Mouse (Mus musculus): Measurements from ENCODE around the gene Ghrhr. TPM values are rescaled to one million over a fixed set of nuclear protein-coding genes. Genes with fewer than 3 reads are reported as not detected.

The Ghrhr gene
- not detected for total RNA-seq (2021)

- no peak for DNase-seq (ENCODE audit: extremely low spot score in 1 of 2, low spot score in 1 of 2)
These were observed at the start of gene Ghrhr for GRCm38 (mm10) chr6:55376076-55376475. Gene Ghrhr (plus strand): TSS chr6:55376295.

GRCm38 (mm10) chr6:55326299-55326698, 49.8 kb upstream of the Ghrhr start:
- DNase-seq (ENCODE audit: extremely low spot score in 1 of 2, low spot score in 1 of 2), result no peak

- no peak for DNase-seq (ENCODE audit: extremely low spot score in 1 of 2, low spot score in 1 of 2)
These were observed 48.8 kb upstream of the Ghrhr start for GRCm38 (mm10) chr6:55327326-55327725.

GRCm38 (mm10) chr6:55328179-55328578, 47.9 kb upstream of the Ghrhr start:
- DNase-seq (ENCODE audit: extremely low spot score in 1 of 2, low spot score in 1 of 2), result no peak

GRCm38 (mm10) chr6:55331315-55331714, 44.8 kb upstream of the Ghrhr start:
- no peak for DNase-seq (ENCODE audit: extremely low spot score in 1 of 2, low spot score in 1 of 2)

GRCm38 (mm10) chr6:55332100-55332772, 43.9 kb upstream of the Ghrhr start:
- no peak for DNase-seq (ENCODE audit: extremely low spot score in 1 of 2, low spot score in 1 of 2)

GRCm38 (mm10) chr6:55332773-55333109, 43.4 kb upstream of the Ghrhr start:
- DNase-seq (ENCODE audit: extremely low spot score in 1 of 2, low spot score in 1 of 2), result no peak

- no peak for DNase-seq (ENCODE audit: extremely low spot score in 1 of 2, low spot score in 1 of 2)
These were observed 40.0 kb upstream of the Ghrhr start, which contains the start of gene Aqp1 for GRCm38 (mm10) chr6:55335989-55336514. Gene Aqp1 (plus strand): TSS chr6:55336432.

GRCm38 (mm10) chr6:55337242-55337641, 38.9 kb upstream of the Ghrhr start:
- no peak for DNase-seq (ENCODE audit: extremely low spot score in 1 of 2, low spot score in 1 of 2)

- no peak for DNase-seq (ENCODE audit: extremely low spot score in 1 of 2, low spot score in 1 of 2)
These were observed 38.0 kb upstream of the Ghrhr start for GRCm38 (mm10) chr6:55338077-55338476.

GRCm38 (mm10) chr6:55338934-55339825, 36.9 kb upstream of the Ghrhr start:
- no peak for DNase-seq (ENCODE audit: extremely low spot score in 1 of 2, low spot score in 1 of 2)

- no peak for DNase-seq (ENCODE audit: extremely low spot score in 1 of 2, low spot score in 1 of 2)
These were observed 34.4 kb upstream of the Ghrhr start for GRCm38 (mm10) chr6:55341688-55342087.

- DNase-seq (ENCODE audit: extremely low spot score in 1 of 2, low spot score in 1 of 2), result no peak
These were observed 33.8 kb upstream of the Ghrhr start for GRCm38 (mm10) chr6:55342328-55342727.

- no peak for DNase-seq (ENCODE audit: extremely low spot score in 1 of 2, low spot score in 1 of 2)
These were observed 32.6 kb upstream of the Ghrhr start for GRCm38 (mm10) chr6:55343446-55343845.

GRCm38 (mm10) chr6:55344291-55345016, 31.6 kb upstream of the Ghrhr start:
- no peak for DNase-seq (ENCODE audit: extremely low spot score in 1 of 2, low spot score in 1 of 2)

- no peak for DNase-seq (ENCODE audit: extremely low spot score in 1 of 2, low spot score in 1 of 2)
These were observed 30.8 kb upstream of the Ghrhr start for GRCm38 (mm10) chr6:55345264-55345663.

GRCm38 (mm10) chr6:55346491-55346890, 29.6 kb upstream of the Ghrhr start:
- no peak for DNase-seq (ENCODE audit: extremely low spot score in 1 of 2, low spot score in 1 of 2)

- no peak for DNase-seq (ENCODE audit: extremely low spot score in 1 of 2, low spot score in 1 of 2)
These were observed 28.2 kb upstream of the Ghrhr start for GRCm38 (mm10) chr6:55347711-55348571.

GRCm38 (mm10) chr6:55349231-55349630, 26.9 kb upstream of the Ghrhr start:
- DNase-seq (ENCODE audit: extremely low spot score in 1 of 2, low spot score in 1 of 2), result no peak

GRCm38 (mm10) chr6:55350383-55350952, 25.6 kb upstream of the Ghrhr start:
- no peak for DNase-seq (ENCODE audit: extremely low spot score in 1 of 2, low spot score in 1 of 2)

Measured in layer of hippocampus, postnatal 25 days (tissue).